Mouse (Mus musculus) spleen, adult 2 months (tissue): ENCODE measurements around the gene Alms1.

Experiments
- CTCF ChIP-seq: fragments of 200-500 bp; IDR thresholded peaks from 2 replicates; pipeline ENCODE4 v1.5.1; 2011; ENCODE audit warnings: mild to moderate bottlenecking, inconsistent platforms; ENCODE audit not compliant: insufficient read depth, insufficient read length, insufficient replicate concordance; ENCODE audit errors: extremely low read depth
- POLR2A ChIP-seq: fragments of 200-500 bp; IDR thresholded peaks from 2 replicates; pipeline ENCODE4 v1.6.1; 2011; ENCODE audit warnings: low read depth, low read length, inconsistent platforms

DNA sequence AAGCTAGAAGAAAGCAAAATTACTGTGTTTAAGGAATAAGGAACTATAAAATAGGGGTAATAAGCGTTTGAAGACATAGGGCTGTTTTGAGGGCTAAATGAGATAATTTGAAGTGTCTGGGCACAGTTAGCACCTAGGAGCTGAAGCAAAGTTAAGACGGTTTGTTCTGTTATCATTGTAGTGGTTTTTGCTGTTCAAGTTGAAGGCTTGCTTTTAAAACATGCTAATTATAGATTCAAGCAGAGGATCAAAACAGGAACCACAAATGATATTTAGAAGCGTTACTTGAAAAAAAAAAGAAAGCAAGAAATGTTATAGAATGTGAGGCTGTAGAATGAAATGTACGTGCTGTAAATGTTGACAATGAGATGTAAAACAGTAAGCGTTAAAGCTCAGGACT lies 39.7 kb upstream of the Alms1 start:
- no peak for TF ChIP-seq POLR2A
- no peak for TF ChIP-seq CTCF
